Mouse (Mus musculus): ENCODE results near the gene Herc4. TPM values are rescaled to one million over a fixed set of nuclear protein-coding genes. Genes with fewer than 3 reads are reported as not detected.

The Herc4 gene
- polyA plus RNA-seq, 1 experiment from 2014 or later = 20.9 TPM

- Histone ChIP-seq H3K27me3 (ENCODE audit: control insufficient read depth, insufficient read depth, low read length) (no peaks in the 10 kb centered on the region), H3K27ac (replicated peaks) (peak overlapping the region; percentile 41; the same call in 1 of the 2 replicates), H3K4me1 (replicated peaks; ENCODE audit: control insufficient read depth, insufficient read depth) (no peaks in the 10 kb centered on the region; the same call in 1 of the 2 replicates), H3K9me3 (ENCODE audit: control insufficient read depth, low read length) (no peaks in the 10 kb centered on the region), H3K36me3 (ENCODE audit: control insufficient read depth, insufficient read depth, low read length) (no peaks in the 10 kb centered on the region), H3K4me2 (replicated peaks; ENCODE audit: low read depth) (peak overlapping the region; percentile 54), H3K4me3 (ENCODE audit: low read depth, low read length) (peak overlapping the region; percentile 97), H3K9ac (ENCODE audit: low read length) (peak overlapping the region; percentile 54)
- no peak for DNase-seq (ENCODE audit: low spot score)
- 15% methylated on average over 12 of the region's 12 CpGs for WGBS
- TF ChIP-seq EP300 (optimal IDR thresholded peaks at IDR 0.05) (no peak), CTCF (IDR thresholded peaks at IDR 0.05; ENCODE audit: low read depth) (no peak)
- 0 out of 2 replicates have a peak, but pooled peaks have one; percentile 28 for ATAC-seq (ENCODE audit: low FRiP score, low TSS enrichment)
Observed at GRCm38 (mm10) chr10:63242798-63243435, 693 bp upstream of the Herc4 start.

- Histone ChIP-seq H3K9me3 (ENCODE audit: control insufficient read depth, low read length) (no peaks in the 10 kb centered on the region), H3K4me1 (replicated peaks; ENCODE audit: control insufficient read depth, insufficient read depth) (no peaks in the 10 kb centered on the region; the same call in 1 of the 2 replicates), H3K27ac (replicated peaks) (peak overlapping the region; percentile 99), H3K4me3 (ENCODE audit: low read depth, low read length) (peak overlapping the region; percentile 97), H3K4me2 (replicated peaks; ENCODE audit: low read depth) (peak overlapping the region; percentile 56), H3K27me3 (ENCODE audit: control insufficient read depth, insufficient read depth, low read length) (no peaks in the 10 kb centered on the region), H3K9ac (ENCODE audit: low read length) (peak overlapping the region; percentile 98), H3K36me3 (ENCODE audit: control insufficient read depth, insufficient read depth, low read length) (no peaks in the 10 kb centered on the region)
- TF ChIP-seq CTCF (IDR thresholded peaks at IDR 0.05; ENCODE audit: low read depth) = no peak
- no peak for TF ChIP-seq EP300 (optimal IDR thresholded peaks at IDR 0.05)
- WGBS = under 1% methylated on average over 41 of the region's 41 CpGs
- ATAC-seq (ENCODE audit: low FRiP score, low TSS enrichment) (peak; percentile 75), DNase-seq (ENCODE audit: low spot score) (no peak)
Observed at GRCm38 (mm10) chr10:63244055-63244671, 553 bp downstream of the Herc4 start.

- no peak overlapping the region; the same call in 1 of the 2 replicates for H3K9ac ChIP-seq (ENCODE audit: low read length)
- DNase-seq (ENCODE audit: low spot score) = peak; percentile 58
- H3K4me2 ChIP-seq (replicated peaks; ENCODE audit: low read depth) = peak overlapping the region; percentile 56
- H3K4me3 ChIP-seq (ENCODE audit: low read depth, low read length) = peak overlapping the region; percentile 97
- TF ChIP-seq CTCF (IDR thresholded peaks at IDR 0.05; ENCODE audit: low read depth) (peak; percentile 67), EP300 (optimal IDR thresholded peaks at IDR 0.05) (no peak)
- WGBS = 18% methylated on average over 5 of the region's 5 CpGs
- peak overlapping the region; percentile 99; the same call in 1 of the 2 replicates for H3K27ac ChIP-seq (replicated peaks)
- no peaks in the 10 kb centered on the region for H3K27me3 ChIP-seq (ENCODE audit: control insufficient read depth, insufficient read depth, low read length)
- no peaks in the 10 kb centered on the region for H3K36me3 ChIP-seq (ENCODE audit: control insufficient read depth, insufficient read depth, low read length)
- no peak for ATAC-seq (ENCODE audit: low FRiP score, low TSS enrichment)
- H3K9me3 ChIP-seq (ENCODE audit: control insufficient read depth, low read length) = no peaks in the 10 kb centered on the region
- no peaks in the 10 kb centered on the region; the same call in 1 of the 2 replicates for H3K4me1 ChIP-seq (replicated peaks; ENCODE audit: control insufficient read depth, insufficient read depth)
Observed at GRCm38 (mm10) chr10:63244746-63245145, 1.1 kb downstream of the Herc4 start.

GRCm38 (mm10) chr10:63245846-63246245 is 2.2 kb downstream of the Herc4 start:
- Histone ChIP-seq H3K9ac (ENCODE audit: low read length) (no peak overlapping the region), H3K9me3 (ENCODE audit: control insufficient read depth, low read length) (no peaks in the 10 kb centered on the region), H3K4me1 (replicated peaks; ENCODE audit: control insufficient read depth, insufficient read depth) (no peaks in the 10 kb centered on the region; the same call in 1 of the 2 replicates), H3K4me2 (replicated peaks; ENCODE audit: low read depth) (no peak overlapping the region), H3K27ac (replicated peaks) (no peak overlapping the region), H3K4me3 (ENCODE audit: low read depth, low read length) (no peak overlapping the region), H3K27me3 (ENCODE audit: control insufficient read depth, insufficient read depth, low read length) (no peaks in the 10 kb centered on the region), H3K36me3 (ENCODE audit: control insufficient read depth, insufficient read depth, low read length) (peaks cover 6% of the 10 kb centered on the region; the same call in 1 of the 2 replicates)
- no peak for DNase-seq (ENCODE audit: low spot score)
- TF ChIP-seq EP300 (optimal IDR thresholded peaks at IDR 0.05) = no peak
- no peak for TF ChIP-seq CTCF (IDR thresholded peaks at IDR 0.05; ENCODE audit: low read depth)
- 86% methylated on average over 3 of the region's 3 CpGs for WGBS
- no peak for ATAC-seq (ENCODE audit: low FRiP score, low TSS enrichment)

GRCm38 (mm10) chr10:63247457-63247856 is 3.8 kb downstream of the Herc4 start:
- H3K4me2 ChIP-seq (replicated peaks; ENCODE audit: low read depth) = no peak overlapping the region
- no peak overlapping the region for H3K27ac ChIP-seq (replicated peaks)
- H3K9me3 ChIP-seq (ENCODE audit: control insufficient read depth, low read length) = no peaks in the 10 kb centered on the region
- WGBS = 56% methylated on average over 7 of the region's 7 CpGs
- H3K36me3 ChIP-seq (ENCODE audit: control insufficient read depth, insufficient read depth, low read length) = peaks cover 6% of the 10 kb centered on the region; the same call in 1 of the 2 replicates
- DNase-seq (ENCODE audit: low spot score) = no peak
- H3K4me3 ChIP-seq (ENCODE audit: low read depth, low read length) = no peak overlapping the region
- no peak for ATAC-seq (ENCODE audit: low FRiP score, low TSS enrichment)
- no peaks in the 10 kb centered on the region; the same call in 1 of the 2 replicates for H3K4me1 ChIP-seq (replicated peaks; ENCODE audit: control insufficient read depth, insufficient read depth)
- no peaks in the 10 kb centered on the region for H3K27me3 ChIP-seq (ENCODE audit: control insufficient read depth, insufficient read depth, low read length)
- H3K9ac ChIP-seq (ENCODE audit: low read length) = no peak overlapping the region
- TF ChIP-seq CTCF (IDR thresholded peaks at IDR 0.05; ENCODE audit: low read depth) (no peak), EP300 (optimal IDR thresholded peaks at IDR 0.05) (no peak)

GRCm38 (mm10) chr10:63248421-63248820 is 4.8 kb downstream of the Herc4 start:
- peaks cover 9% of the 10 kb centered on the region for H3K36me3 ChIP-seq (ENCODE audit: control insufficient read depth, insufficient read depth, low read length)
- WGBS = 80% methylated on average over 6 of the region's 6 CpGs
- H3K27ac ChIP-seq (replicated peaks) = no peak overlapping the region
- no peak for TF ChIP-seq EP300 (optimal IDR thresholded peaks at IDR 0.05)
- no peak for TF ChIP-seq CTCF (IDR thresholded peaks at IDR 0.05; ENCODE audit: low read depth)
- H3K9ac ChIP-seq (ENCODE audit: low read length) = no peak overlapping the region
- ATAC-seq (ENCODE audit: low FRiP score, low TSS enrichment) (no peak), DNase-seq (ENCODE audit: low spot score) (no peak)
- no peak overlapping the region for H3K4me3 ChIP-seq (ENCODE audit: low read depth, low read length)
- H3K9me3 ChIP-seq (ENCODE audit: control insufficient read depth, low read length) = no peaks in the 10 kb centered on the region
- H3K4me1 ChIP-seq (replicated peaks; ENCODE audit: control insufficient read depth, insufficient read depth) = no peaks in the 10 kb centered on the region
- H3K27me3 ChIP-seq (ENCODE audit: control insufficient read depth, insufficient read depth, low read length) = no peaks in the 10 kb centered on the region
- H3K4me2 ChIP-seq (replicated peaks; ENCODE audit: low read depth) = no peak overlapping the region
